Mouse (Mus musculus) lung, postnatal 25 days (tissue): ENCODE measurements around the gene BC025920.

Experiments used
- DNase-seq: peaks from one replicate; pipeline ENCODE4 v3.0.0; 2022; ENCODE audit warnings: low spot score

The BC025920 gene

DNA sequence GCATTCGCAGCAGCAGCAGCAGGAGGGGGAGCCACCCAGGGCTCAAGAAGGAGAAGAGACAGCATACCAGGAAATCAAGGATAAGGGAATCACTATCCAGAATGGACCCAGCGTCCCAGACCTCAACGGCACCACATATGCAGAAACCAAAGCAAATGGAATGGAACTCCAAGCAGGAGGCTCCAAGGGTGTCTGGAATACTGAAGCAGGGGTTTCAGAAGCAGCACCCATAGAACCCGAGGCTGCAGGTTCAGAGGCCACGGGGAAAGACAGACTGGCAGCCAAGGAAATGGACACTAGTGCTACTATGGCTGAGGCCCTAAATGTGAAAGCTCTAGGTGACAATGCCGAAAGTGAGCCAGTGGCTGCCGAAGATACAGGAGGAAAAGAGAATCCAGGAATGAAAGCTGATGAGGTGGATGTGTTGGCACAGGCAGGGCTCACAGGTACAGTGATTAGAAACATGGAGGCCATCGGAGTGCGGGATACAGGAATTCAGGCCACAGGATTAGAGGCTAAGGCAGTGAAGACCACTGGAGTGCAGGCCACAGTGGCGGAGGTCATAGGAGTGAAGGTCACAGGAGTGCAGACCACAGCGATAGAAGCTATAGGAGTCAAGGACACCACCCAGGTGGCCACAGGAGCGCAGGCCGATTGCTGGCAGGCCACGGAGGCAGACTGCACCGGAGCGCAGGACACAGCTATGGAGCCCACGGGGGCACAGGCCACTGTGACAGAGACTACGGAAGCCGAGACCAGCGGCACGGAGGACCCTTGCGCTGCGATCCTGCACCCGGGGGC is 36.8 kb downstream of the BC025920 start:
- DNase-seq: no peak

DNA sequence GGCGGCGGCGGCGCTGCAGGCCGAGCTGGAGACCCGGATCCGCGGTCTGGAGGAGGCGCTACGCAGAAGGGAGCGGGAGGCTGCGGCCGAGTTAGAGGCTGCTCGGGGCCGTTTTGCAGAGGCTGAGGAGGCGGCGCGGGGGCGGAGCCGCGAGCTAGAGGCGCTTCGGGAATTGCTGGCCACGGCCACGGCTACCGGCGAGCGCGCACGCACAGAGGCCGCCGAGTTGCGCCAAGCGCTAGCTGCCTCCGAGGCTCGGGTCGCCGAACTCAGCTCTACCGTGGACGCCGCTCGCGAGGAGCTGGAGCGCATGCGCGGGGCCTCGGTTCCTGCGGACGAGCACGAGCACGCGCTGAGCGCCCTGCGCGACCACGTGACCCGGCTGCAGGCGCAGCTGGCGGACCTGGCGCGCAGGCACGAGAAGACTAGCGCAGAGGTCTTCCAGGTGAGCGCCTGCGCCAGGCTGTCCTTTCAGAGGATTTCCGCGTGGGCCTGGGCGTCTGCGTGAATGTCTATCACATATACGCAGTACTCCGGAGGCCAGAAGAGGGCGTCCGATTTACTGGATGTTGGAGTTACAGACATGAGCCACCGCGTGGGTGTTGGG is 37.5 kb downstream of the BC025920 start:
- peak; percentile 95 for DNase-seq

DNA sequence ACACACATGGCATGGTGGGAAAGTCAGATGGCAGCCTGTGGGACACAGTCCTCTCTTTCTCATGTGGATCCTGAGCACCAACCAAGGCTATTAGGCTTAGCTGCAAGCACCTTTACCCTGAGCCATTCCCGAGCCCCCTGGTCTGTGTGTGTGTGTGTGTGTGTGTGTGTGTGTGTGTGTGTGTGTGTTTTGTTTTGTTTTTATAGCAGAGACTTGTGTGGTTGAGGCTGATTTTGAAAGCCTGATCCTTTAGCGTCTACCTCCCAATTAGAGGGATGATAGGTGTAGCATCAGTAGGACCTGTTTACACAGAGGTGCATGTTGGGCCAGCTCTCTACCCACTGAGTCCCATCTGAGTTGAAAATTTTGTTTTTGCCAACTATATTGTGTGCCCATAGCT is 38.1 kb downstream of the BC025920 start:
- no peak for DNase-seq

DNA sequence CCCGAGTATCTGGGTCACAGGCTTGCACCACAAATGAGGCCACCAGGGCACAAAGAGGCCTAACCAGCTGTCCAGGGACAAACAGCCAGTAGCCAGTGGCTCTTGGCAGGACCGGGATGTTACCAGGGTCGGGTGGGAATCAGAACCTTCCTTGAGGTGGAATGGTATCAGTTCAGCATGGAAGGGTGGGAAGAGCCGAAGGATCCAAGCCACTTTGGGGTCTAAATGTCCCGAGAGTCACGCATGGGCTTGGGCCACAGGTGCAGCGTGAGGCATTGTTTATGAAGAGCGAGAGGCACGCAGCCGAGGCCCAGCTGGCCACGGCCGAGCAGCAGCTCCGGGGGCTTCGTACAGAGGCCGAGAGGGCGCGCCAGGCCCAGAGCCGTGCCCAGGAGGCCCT is 38.6 kb downstream of the BC025920 start:
- DNase-seq: no peak

DNA sequence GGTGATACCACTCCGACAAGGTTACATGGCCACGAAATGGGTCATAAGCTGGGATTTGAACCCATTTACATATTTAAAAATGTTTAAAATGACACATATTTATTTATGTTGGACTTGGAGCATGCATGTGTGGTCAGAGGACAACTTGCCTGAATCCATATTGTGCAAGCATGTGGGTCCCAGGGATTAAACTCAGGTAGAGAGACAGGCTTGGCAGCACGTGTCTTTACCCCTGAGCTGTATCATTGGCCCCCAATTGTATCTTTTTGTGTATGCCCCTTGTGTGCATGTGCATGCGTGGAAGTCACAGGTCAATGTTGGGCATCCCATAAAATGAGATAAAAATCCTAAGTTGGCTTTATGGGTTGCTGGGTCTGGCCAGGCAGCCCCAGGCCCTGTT is 39.3 kb downstream of the BC025920 start:
- no peak for DNase-seq

DNA sequence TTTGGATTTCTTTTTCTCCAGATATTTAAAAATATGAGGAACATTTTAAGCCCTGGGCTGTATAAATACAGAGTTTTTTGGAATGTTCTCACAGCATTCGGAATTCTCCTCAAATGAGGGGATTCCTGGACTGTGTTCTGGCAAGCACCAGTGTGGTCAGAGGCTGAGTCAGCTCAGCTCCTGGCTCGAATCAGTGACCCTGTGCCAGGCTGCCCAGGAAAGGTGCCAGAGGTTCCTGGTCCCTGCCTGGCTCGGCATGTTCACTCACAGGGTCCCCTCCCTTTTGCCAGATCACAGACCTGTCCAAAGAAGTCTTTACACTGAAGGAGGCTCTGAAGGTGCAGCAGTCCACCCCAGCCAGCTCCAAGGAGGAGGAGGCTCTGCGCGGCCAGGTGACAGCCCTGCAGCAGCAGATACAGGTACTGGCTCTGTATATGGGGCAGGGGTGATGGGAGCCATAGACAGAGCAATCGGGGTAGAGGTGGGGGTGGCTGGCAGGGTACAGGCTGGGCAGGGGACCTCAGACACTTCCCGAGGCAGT is 40.0 kb downstream of the BC025920 start:
- no peak for DNase-seq

DNA sequence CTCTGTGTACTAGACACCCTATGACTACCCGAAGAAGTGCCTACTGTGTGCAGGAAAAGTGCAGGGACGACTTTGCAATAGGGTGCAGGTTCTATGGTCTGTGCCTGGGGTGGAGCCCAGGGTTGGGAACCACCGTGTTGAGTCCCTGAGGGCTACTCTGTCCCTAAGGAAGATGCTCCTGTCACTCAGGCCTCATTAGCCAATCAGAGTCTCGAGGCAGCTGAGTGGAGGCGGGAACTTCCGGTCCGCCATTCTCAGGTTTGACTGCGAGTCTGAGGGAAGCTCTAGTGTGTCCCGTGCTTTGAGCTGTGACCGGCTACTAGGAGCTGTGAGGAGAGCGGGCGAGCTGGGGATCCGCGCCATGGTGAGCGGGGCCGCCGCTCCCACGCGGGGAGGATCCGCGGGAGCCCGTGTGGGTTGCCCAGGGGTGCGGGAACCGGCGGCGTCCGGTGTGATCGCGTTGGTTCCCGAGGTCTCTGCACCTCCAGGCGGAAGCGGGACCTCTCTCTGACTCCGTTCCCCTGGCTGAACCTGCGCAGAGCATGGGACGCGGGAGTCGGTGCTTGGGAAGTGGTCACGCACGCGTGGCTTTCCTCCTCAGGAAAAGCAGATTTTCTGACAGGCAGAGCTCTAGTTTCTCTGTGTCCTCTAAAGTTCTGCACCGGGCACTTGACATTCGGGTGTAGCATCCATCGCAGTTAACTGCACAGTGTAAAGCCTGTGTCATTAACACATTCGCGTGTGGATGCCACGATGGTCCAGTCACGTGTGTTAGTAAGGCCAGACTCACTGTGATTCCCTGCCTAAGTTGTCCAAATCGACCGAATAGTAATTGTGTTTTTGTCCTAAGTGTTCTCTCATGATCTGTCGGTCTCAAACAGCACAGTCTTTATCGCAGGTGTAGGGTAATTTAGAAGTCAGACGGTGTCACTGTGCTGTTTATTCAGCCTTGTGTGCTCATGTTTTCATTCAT is 43.0 kb downstream of the BC025920 start, which contains the start of gene Gm10778:
TSS of gene Gm10778 (plus strand) at position 257 of the 973 bp plus-strand sequence.
- peak; percentile 91 for DNase-seq

DNA sequence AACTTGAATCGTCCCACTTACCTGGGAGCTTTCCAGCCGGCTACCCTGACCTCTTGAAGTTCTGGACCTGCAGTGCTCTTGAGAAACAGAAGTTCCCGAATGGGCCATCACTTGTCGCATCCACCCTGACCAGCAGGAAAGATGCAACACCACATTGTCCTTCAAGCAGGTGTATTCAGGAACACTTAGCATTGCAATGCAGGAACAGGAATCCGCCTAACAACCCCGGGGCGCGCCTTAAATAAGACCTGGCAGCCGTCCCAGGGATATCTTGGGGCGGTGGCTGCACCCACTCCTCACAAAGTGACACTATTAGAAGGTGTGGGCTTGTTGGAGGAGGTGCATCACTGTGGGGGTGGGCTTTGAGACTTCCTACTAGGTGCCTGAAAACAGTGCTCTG is 49.1 kb downstream of the BC025920 start:
- DNase-seq: no peak

DNA sequence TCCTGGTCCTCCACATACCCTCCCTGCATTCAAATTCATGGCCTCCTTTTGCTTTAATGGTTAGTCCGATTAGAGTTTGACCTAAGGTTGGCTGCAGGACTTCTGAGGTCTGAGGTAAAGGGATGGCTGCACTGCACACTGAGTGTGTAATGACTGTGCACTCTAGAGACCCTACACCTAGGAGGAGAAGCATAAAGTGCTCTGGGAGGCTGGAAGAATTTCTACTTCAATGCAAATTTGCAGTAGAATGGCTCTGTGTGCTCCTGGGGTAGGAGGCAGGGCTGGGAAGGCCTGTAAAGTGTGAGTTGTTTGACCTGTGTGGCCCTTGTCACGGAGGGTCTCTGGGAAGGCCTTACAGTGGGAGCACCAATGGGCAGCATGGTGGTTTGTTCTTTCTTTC is 50.1 kb downstream of the BC025920 start:
- no peak for DNase-seq
